Mouse (Mus musculus) heart, adult 18-20 months (tissue): ENCODE results near the gene Agrp. TPM values are rescaled to one million over a fixed set of nuclear protein-coding genes. Genes with fewer than 3 reads are reported as not detected.

Source experiments
- DNase-seq, 2 experiments: peaks; one replicate each; pipeline ENCODE4 v3.0.0; 2021 to 2022; ENCODE audit warnings: mixed read lengths in 1 of 2
- long read RNA-seq, 2 experiments: library from polyadenylated mRNA; stranded (forward); transcript quantifications; one replicate each; pipeline ENCODE4 v2.0.0; 2021
- total RNA-seq, 2 experiments: library from RNA; stranded (reverse); gene quantifications; 2 replicates each; pipeline ENCODE4 v1.2.3; 2021

Gene Agrp
- not detected for total RNA-seq
- long read RNA-seq, experiment 1, partial matches to known transcripts: 0 of 1 reads
- long read RNA-seq, experiment 1, other reads (novel, unspliced or antisense): 1 of 1 reads
- long read RNA-seq, experiment 2, partial matches to known transcripts: 0 of 1 reads
- long read RNA-seq, experiment 2, other reads (novel, unspliced or antisense): 1 of 1 reads

DNA sequence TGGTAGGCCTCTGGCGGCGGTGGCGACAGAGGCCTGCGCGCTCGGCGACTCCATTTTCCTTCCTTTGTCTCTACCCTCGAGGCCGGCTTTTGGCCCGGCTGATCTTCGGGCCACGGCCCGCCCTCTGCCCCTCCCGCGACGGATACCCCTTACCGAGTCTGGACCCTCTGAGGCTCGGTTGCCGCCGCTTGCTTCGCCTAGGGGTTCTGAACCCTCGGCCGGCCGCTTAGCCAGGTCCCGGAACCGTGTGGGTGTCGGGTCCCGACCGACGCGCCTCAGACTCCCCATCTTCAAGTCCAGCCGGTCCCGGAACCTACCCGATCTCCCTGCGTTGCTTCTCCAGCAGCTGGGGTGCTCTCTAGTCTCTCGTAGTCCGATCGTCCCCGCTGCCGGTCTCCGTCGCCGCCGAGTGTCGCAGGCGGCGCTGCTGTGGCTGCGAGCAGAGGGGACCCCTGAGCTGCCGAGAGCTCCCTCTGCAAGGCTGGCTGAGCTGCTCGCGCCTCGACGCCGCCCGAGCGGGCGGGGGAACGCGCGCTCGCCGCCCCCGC is at the start of gene Agrp:
TSS of gene Agrp (minus strand) at position 431 of the 548 bp plus-strand sequence.
- DNase-seq: peak; percentile 47 to 80

DNA sequence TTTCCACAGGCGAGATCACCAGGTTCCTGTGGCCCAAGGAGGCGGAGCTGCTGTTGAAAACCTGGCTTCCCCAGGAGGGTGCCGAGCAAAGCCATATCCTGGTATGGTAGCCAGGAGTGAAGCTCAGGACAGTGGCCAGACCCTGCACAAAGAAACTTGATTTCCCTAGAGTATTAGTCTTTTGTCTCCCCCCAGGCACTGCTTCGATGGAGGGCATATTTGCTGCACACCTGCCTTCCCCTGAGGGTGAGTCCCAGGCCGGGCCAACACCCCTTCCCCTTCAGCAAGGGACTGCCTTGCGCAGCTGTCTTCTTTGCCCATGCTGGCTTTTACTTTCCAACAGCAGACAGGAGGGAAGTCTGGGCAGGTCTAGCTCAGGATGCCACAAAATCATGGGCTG is 49.4 kb upstream of the Agrp start:
- no peak for DNase-seq

DNA sequence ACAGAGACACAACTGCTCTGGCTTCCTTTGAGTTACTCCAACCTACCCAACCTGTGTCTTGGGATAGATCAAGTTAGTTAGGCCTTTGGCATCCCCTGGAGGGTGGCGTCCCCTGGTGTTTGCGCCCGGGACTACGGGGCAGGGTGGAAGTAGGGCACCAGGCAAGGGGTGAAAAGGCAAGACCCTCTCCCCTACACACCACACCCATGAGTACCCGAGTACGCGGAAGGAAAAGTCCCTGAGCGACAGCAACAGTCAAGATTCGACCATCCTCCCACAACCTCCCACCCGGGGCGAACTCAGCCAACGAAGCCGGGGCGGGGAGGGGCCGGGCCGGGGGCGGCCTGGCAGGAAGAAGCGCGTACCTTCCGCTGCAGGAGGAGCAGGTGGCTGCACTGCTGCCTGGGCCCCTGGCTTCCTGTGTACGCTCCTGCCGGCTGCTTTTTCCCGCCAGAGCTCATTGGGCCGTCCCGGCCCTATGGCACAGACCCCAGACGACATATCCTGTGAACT is 48.7 kb upstream of the Agrp start, which contains the start of gene Carmil2:
TSS of gene Carmil2 (plus strand) at position 479 of the 513 bp plus-strand sequence.
- peak; percentile 58 to 84 for DNase-seq

DNA sequence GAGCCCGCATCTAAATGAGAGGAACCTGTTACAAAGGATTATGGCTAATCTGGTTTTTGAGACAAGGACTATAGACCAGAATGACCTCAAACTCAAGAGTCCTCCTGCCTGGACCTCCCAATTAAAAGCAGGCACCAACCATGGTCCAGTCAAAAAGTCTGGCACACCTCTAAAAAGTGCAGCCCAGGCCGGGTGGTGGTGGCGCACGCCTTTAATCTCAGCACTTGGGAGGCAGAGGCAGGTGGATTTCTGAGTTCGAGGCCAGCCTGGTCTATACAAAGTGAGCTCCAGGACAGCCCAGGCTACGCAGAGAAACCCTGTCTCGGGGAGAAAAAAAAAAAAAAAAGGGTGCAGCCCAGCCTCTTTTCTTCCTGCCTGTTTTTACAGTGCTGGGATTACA is 48.1 kb upstream of the Agrp start:
- DNase-seq: no peak

DNA sequence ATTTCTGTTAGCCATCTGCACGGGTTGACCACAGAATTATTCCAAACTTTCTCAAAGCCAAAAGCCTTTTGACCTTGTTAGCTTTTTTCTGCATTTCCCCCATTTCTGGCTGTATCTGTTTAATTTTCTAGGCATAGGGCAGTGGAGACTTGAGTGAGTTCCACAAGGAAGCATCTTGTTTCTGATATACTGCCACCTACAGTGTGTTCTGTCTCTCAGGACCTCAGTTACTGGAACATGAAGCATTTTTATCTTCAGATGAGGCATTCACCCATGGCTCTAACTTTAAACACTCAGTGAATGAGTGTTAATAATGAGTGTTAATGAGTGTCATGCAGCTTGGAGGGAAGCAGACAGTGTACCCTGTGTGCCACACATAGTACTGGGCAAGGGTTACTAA is 40.7 kb upstream of the Agrp start:
- DNase-seq: no peak

DNA sequence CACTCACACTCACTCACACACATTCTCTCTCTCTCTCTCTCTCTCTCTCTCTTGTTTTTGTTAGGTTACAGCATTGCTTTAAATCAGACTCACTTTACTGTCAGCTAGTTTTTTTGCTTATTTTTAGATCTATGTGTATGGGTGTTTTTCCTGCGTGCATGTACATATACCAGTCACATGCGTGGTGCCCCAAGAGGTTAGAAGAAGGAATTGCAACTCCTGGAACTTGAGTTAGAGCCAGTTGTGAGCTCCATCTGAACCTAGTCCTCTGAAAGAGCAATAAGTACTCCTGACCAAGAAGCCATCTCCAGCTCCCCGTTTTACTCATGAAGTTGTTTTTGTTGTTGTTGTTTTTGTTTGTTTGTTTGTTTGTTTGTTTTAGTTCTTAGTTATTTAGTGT is 24.0 kb upstream of the Agrp start:
- peak; percentile 7 to 31 for DNase-seq

DNA sequence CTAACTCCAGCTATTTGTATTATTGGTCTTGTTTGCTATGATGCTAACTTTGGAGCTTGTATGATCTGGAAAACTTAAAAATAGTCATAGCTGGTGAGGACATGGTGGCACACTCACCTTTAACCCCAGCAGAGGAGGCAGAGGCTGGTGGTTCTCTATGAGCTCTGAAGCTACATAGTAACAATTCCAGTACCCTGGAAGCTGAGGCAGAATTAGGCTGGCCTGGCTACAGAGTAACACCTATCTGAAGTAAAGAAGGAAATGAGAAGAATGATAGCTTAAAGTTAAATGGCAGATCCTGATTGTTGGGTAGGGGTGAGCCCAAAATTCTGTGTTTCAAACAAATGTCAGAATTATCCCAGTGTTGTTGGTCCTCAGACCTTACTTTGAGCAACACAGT is 20.4 kb upstream of the Agrp start:
- no peak for DNase-seq

DNA sequence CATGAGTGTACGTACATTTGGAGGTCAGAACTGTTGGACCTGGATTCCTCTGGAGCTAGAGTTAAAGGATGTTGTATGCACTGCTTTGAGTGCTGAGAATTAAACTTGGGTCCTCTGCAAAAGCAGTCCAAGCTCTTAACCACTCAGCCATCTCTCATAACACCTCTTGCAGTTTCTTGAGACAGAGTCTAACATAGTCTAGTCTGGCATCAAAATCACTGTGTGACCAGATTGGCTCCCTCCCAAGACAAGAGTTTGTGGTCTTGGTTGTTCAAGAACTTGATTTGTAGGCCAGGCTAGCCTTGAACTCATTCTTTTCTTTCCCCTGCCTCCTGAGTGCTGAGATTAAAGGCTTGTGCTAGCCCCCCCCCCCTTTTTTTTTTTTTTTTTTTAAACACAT is 11.7 kb upstream of the Agrp start:
- DNase-seq: no peak

DNA sequence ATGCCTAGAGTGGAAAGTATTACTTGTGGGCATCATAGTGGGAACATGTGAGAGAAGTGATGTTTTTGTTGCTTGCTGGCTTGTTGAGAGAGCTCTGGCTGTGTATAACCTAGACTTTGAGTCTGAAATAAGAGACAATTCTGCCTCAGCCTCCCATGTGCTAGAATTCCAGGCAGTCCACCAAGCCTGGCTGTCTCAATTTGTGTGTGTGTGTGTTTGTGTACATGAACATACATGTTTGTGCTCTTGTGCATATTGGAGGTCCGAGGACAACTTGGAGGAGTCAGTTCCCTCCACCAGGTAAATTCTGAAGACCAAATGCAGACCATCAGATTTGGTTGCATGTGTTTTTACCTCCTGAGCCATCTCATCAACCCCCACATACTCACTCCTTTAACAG is 8.0 kb upstream of the Agrp start:
- no peak for DNase-seq

DNA sequence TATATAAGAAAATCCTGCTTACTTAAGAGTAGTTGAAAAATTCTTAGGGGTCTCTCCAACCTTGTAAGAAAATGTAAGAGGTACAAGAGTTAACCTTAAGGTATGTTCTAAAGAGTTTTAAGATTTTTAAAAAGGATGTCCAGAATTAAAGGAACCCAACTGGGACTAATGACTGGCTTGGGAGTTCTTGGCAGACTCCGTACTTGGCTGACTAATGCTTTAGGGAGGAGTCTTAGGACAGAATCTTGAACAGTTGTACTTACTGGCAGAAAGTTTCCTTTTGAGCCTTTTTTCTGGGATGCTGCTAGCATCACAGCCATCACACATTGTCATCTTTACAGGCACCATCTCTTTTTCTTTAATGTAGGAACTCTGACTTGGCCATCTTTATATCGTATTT is 3.3 kb upstream of the Agrp start:
- DNase-seq: peak; percentile 55 to 60

DNA sequence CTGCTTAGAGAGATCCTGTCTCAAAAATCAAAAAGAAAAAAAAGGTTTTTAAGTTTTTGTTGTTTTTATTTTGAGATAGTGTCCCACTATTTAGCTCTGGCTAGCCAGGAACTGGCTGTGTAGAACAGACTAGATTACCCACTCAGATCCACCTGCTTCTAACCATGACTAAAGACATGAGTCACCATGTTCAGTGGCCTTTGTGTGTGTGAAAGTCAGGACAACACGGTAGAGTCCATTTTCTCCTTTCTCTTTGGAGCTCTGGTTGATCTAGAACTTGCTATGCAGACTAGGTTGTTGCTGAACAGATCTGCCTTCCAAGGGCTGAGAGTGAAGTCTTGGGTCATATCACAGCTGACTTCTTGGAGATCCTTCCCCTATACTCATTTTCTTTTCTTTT is 2.6 kb upstream of the Agrp start:
- DNase-seq: no peak

DNA sequence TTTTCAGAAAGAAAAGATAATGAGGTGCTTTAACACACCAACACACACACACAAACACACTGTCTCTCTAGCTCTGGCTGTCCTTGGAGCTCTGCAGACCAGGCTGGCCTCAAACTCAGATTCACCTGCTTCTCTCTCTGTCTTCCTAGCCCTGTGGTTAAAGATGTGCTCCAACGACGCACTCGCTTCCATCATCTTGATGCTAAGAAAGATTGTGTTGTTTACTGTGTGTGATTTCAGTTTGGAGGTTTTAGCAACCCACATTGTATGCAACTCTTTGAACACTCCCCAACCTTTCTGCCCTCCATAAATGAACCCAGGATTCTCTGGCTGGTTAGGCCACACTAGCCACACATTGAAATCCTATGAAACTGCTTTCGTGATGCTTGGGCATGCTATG is 1.3 kb upstream of the Agrp start:
- DNase-seq: no peak

DNA sequence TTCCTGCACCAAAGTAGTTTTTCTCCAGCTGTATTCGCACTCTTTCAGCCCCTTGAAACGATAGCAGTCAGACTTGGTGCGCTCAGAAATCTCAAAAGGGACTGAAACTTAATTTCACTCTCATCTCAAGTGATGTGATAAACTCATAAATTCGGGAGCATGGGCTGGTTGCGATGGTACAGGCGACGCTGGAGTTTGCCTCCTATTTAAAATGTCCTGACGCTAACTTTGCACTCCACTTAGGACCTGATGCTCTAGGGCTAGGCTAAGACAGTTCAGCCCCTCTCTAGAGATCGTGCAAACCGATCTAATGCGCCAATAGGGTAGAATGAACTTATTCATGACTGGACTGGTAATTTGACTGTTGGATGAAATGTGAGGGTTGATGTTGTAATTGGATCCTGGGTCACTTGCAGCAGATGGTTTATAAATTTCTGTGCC is 428 bp upstream of the Agrp start:
- no peak for DNase-seq

DNA sequence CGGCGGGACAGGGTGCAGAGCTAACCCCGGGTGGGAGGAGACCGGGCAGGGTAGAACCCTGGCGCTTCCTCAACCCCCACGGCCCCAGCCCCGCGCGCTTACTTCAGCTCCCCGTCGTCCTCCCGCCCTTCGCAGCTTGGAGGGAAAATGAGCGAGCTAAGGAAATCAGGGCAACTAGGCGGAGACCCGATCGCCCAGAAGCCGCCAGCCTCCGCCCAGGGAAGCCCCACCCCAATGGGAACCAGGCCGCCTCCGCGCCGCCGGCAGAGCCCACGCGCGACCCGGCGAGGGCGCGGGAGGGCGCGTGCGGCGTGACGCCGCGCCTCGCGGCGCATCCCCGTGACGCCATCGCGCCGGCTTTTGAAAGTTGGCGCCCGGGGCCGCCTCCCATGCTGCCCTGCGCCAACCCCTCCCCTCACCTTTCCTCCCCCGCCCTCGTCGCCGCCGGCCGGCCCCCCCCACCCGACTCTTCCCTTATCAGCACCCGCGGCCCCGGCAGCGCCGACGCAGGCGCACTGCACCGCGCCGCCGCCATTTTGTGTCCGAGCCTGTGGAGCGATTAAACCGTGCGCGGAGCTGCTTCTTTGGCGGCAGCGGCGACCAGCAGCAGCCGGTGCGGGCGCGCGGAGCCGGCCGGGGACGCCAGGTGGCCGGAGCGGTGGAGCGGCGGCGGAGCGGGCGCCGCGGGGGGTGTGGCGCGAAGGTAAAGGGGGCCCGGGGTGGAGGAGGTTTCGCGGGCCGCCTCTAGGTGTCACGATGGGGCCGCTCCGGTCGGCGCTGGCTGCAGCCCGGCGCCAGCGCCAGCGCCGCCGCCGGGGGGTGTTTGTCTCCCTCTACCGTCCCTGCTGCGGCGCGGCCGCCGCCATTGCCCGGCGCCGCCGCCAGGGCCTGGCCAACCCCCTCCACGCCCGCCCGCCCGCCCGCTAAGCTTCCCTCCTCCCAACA is 903 bp downstream of the Agrp start, which contains the start of gene Ctcf:
TSS of gene Ctcf (plus strand) at position 551 of the 945 bp plus-strand sequence.
- peak; percentile 92 to 93 for DNase-seq

DNA sequence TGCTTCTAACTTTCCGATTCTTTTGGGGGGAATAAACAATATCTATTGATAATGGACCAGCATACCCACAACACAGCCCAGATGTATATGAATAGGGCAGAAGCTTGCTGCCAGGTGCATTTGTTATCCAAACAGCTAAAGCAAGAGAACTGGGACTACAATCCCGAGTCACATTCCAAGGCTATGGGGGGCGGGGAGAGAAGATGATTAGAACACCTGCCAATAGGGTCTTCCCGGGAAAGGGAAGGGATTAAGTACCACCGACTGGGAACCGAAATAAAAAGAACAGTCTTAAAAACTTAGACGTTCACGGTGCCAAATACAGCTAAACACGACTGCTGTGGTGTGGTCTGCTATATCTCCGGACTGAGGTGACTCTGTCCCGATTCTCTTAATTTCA is 1.7 kb downstream of the Agrp start:
- peak in 1 of 2 experiments; percentile 40 for DNase-seq

DNA sequence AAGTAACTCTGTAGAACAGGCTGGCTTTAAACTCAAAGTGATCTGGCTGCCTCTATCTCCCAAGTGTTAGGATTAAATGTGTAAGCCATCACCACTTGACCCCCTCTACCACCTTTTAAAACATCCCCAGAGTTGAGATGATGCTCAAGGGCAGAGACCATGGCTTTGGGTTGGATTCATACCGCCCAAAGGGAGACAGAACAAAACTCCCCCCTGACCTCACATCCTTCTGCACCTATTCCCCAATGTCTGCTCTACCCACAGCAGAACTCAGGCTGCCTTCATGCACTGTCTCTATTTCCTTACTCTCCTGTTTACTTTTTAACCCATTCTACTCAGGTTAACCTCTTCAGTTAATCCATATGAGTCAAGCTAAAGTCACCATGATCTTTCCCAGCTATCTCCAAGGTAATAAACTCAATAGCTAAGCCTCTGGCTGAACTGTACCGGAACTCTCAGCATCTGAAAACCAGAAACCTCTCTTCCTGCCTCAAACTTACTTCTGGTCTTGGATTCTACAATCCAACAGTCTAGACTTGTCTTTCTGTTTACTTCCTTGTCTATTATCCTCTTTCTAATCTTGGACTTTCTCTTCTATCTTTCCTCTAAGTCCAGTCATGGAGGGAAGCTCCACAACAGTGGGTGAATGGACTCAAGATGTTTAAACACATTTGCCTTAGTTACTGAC is 2.3 kb downstream of the Agrp start:
- DNase-seq: no peak

DNA sequence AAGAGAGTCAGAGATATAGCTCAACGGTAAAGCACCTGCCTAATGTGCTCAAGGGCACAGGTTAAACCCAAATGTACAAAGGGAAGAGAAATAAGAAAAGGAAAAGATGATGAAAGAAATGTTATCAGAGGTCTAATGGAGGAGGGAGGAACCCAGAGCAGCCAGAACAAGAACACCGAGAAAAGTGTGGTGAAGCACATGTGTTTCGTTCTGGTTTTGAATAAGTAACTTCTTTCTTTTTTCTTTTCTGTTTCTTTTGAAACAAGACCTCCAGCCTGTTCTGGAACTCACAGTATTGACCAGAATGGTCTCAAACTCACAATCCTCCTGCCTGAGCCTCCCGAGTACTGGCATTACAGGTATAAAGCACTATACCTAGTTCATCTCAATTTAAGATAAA is 7.9 kb downstream of the Agrp start:
- no peak for DNase-seq

DNA sequence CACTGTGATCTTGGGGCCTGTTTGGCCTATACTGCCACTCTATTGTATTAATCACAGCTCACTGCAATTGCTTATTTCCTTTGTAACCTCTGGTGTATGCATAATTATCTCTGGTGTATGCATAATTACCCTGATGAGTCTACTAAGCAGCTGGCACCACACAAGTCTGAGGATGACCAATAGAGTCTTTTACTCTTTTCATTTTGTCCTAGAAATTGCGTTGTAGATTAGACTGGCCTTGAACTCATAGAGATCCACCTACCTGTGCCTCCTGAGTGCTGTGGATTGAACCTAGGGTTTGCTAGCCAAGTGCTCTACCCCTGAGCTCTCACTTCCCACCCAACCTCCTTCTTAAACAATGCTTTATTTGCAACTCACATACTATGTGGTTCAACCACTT is 11.1 kb downstream of the Agrp start:
- DNase-seq: no peak

DNA sequence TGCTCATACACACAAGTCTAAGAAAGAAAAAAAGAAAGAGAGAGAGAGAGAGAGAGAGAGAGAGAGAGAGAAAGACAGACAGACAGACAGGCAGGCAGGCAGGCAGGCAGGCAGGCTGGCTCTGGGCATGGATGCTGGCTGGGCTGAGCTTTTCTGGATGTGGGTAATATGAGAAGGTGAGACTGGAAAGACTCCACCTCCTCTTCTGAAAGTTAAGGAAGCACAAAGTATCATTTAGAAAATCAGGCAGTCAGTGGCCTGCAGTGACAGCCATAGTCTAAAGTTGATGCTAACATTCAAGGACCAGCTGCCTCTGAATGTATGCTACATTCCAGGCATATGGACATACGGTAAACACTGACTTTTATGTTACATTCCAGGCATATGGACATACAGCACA is 12.4 kb downstream of the Agrp start:
- no peak for DNase-seq

DNA sequence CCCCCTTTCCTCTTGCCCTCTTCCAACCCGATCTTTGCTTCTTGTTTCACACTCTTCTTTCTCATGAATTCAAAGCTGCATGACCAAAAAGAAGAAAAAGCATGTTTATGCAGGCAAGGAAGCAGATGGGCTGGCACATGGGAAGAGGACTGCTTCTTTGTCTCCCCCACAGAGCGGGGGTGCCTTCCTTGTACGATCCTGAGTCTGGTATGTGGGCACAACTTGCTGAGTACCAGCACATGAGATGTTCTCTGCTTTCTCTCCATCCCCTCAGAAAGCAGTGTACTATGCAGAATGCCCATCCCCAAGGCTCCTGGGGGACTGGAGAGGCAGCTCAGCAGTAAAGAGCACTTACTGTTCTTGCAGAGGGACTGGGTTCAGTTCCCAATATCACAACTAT is 12.8 kb downstream of the Agrp start:
- peak in 1 of 2 experiments; percentile 7 for DNase-seq

DNA sequence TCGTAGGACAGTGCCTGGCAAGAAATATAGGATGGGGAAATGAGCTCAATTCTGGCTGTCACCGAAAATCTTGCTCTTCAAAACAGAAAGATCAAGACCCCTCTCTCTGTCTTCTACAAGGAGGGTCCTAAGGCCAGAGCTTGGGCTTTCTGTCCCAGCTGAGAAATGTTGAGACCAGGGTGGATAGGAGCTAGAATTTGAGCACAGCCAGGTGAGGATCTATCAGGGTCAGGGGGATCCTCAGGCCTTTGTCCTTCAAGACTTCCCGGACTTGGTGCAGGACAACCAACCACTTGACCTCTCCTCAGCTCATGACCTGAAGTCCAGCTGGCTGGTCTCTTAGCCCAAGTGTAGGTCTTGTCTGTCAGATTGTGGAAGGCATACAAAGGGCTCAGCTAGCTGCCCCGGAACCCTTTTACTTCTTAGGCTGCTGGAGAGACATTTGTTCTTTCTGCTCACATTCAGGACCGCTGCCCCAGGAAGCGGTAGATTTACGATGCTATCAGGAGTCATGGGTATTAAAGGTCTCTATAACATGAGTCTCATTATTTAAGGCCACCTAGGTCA is 13.4 kb downstream of the Agrp start:
- DNase-seq: peak in 1 of 2 experiments; percentile 13

DNA sequence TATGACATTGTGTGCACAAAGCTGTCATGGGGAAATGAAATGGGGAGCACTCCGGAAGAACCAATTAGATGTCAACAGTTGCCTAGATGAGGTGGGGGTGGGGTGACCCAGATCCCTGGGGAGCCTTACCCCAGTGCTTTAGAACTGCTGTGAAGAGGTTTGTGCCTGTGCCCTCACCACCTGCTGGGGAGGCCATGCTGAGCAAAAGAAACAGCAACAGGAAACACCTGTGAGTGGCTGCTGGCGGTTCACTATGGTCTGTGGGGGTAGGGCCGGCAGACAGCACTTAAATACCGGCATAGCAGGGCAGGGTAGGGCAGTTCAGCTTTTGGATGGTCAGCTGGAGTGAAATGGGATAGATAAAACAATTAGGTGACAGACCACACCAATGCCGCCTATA is 14.1 kb downstream of the Agrp start:
- peak; percentile 31 to 62 for DNase-seq
